Mouse (Mus musculus) mouse embryonic stem cell (cell line): ENCODE measurements around the gene Mmp25.

Experiments used
- in situ Hi-C, 2 experiments: fragments of 300-500 bp; cut with MboI; formaldehyde crosslinking; loops; 1 replicate in 1 of 2; 3 replicates in 1 of 2; pipeline ENCODE4 v1.14.3; 2019 to 2020; ENCODE audit warnings: low sequenced_read_pairs in 2 of 2, low pct_unique_long_range_greater_than_20kb in 1 of 2, mixed read lengths in 1 of 2; ENCODE audit not compliant: unreplicated experiment in 1 of 2

Gene Mmp25

DNA sequence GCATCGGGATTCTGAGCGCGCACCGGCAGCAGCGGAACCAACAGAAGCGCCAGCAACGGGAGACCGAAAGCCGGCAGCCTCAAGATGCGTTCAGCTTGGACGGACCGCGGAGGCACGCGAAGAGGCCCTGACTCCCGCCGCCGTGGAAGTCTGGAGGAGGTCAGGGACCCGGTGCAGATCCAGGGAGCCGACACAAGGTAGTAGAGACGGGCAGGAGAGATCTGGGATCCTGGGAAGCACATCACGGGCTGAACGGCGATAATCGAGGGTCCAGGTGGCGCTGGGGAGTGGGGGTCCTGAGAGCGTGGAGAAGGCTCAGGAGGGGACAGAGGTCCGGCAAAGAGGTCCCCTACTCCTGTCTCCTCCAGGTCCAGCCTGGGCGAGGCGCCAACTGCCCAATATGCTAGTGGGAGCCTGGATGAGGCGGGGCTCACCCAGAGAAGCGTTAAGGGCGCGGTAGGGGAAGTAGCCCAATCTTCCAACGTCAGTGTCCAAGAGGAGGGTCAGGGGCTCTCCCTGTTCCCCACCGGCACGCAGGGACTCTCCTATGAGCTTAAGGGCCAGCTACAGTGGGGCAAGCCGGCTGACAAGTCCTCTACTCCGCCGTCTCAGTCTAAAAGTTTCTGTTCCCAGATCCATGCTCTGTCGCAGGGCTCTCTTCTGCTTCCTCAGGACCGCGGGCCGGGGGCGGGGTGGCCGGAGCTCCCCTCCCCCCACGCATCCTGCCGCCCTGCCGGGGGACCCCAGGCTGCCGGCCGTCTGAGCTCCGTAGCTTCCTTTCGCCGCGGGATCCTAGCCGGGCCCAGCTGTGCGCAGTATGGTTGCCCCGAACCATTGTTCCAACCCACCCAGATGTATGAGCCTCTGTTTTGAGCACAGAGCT is at the start of gene Mmp25:
Mmp25 (minus strand) TSS at position 665 of the 883 bp plus-strand sequence.
- in situ Hi-C loops: no loop called here

DNA sequence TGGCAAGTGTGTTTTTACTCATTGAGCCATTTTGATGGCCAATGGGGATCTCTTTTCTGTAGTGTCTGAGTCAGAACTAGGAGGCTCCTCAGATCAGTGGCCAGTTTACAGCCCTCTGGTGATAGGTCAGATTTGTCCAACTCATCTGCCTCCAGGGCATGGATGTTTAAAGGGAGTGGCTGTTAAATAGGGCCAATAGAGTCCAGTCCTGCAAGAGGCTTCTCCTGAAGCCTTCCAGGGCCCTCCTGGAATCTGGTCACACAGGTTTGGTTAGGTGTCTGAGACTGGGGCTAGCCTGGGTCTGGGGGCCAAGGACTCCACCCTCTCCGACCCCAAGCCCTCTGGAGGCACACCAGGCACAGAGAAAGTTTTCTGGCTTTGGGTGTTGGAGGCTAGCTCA is 49.4 kb upstream of the Mmp25 start:
- in situ Hi-C loops: no loop called here

DNA sequence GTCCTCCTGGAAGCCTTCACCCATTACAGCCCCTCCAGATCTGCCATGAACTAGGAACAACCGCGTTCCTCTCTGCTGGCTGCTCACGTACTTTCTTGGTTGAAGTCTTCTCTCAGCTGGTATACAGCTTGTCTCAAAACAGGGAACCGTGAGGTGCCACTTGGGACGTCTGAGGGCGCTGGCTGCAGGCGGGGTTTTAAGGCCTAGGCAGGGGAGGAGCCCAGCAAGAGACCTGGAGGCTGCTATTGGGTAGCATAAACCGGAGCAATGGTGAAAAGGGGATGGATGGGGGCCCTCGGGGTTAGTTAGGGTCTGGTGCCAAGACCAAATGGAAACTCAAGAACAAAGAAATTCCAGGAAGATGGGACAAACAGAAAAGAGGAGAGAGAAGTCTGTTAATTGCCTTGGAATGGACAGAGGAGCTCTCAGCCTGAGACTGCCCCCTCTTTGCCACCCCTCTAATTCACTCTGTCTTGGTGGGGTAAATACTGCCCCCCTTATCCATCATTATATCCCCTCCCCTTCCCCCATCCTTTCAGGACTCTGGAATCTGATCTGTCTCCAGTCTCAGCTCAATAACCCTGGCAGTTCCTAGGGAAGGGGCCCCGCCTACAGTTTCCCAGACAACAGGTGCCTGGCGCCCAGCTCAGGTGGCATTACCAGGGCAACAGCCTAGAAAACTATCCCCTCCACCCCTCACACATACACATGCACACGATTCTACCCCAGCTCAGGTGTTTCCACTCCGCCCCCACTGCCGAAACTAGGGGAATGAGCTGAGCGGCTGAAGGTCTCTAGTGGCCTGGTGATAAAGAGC is 39.0 kb upstream of the Mmp25 start, which contains the start of gene Cldn9:
Cldn9 (minus strand) TSS at position 171 of the 817 bp plus-strand sequence.
- in situ Hi-C loops: no loop called here

DNA sequence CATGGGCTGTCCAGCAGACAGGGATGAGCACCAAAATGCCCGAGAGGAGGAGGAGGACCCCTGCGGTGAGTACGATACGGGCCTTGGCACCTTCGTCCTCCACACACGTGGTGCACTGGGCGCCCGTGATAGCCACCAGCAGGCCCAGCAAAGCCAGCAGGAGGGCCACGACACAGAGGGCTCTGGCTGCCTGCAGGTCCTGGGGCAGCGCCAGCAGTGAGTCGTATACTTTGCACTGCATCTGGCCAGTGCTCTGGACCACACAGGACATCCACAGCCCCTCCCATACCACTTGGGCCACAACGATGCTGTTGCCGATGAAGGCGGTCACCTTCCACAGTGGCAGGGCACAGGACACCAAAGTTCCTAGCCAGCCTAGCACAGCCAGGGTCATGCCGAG is 38.1 kb upstream of the Mmp25 start:
- in situ Hi-C loops: no loop called here

DNA sequence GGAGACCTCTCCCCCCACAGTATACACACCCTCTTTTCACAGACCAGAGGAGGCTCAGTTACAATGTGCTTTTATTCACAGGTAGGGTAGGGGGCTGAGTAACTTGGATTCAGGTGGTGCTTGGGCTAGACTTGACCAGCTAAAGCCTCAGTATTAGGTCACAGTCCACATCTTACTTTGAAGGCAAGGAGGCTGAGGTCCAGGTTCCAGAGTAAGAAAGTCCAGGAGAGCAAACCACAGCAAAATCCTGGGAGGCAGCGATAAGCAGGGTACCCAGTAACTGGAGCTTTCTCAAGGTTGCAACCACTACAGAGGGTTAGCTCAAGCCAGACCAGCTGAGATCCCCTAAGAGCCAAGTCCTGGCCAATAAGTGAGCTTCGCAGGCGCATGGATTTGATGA is 37.5 kb upstream of the Mmp25 start:
- in situ Hi-C loops: no loop called here

DNA sequence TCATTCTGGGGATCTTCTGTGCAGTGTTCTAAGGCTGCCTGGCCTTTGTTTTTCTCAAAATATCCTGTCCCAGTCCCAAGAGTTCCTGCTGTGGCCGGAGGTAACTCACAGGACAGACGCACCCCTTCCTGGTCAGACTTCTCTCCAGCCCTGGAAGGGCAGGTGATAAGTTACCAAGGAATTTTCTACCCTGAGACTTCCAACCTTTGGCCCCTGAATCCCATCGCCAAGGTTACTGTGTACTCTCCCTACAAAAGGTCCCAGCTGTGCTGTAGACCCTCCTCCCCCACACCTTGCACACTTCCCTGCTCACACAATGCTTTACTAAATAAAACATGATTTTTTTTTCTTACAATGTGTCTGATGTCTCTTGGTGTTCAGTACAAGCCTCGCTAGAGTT is 37.0 kb upstream of the Mmp25 start:
- in situ Hi-C loops: no loop called here

DNA sequence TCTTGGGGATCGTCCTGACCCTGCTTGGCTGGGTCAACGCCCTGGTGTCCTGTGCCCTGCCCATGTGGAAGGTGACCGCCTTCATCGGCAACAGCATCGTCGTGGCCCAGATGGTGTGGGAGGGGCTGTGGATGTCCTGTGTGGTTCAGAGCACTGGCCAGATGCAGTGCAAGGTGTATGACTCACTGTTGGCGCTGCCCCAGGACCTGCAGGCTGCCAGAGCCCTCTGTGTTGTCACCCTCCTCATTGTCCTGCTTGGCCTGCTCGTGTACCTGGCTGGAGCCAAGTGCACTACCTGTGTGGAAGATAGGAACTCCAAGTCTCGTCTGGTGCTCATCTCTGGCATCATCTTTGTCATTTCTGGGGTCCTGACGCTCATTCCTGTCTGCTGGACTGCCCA is 36.0 kb upstream of the Mmp25 start:
- in situ Hi-C loops: no loop called here

DNA sequence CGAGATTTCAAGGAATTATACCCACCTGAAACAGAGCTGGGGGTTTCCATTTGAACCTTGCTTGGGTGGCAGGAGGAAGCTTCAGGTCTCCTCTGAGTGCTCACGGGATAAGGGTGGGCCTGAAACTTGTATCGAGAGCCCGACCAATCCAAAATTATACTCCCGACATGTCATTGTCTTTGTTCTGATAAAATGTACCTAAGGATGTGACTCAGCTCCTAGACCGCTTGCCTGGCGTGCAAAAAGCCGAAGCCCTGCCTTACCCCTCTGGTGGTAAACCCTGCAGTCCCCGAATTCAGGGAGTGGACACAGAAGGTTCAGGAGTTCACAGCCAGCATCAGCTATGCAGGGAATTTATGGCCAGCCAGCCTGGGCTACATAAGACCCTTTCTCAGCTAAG is 35.3 kb upstream of the Mmp25 start:
- in situ Hi-C loops: no loop called here

DNA sequence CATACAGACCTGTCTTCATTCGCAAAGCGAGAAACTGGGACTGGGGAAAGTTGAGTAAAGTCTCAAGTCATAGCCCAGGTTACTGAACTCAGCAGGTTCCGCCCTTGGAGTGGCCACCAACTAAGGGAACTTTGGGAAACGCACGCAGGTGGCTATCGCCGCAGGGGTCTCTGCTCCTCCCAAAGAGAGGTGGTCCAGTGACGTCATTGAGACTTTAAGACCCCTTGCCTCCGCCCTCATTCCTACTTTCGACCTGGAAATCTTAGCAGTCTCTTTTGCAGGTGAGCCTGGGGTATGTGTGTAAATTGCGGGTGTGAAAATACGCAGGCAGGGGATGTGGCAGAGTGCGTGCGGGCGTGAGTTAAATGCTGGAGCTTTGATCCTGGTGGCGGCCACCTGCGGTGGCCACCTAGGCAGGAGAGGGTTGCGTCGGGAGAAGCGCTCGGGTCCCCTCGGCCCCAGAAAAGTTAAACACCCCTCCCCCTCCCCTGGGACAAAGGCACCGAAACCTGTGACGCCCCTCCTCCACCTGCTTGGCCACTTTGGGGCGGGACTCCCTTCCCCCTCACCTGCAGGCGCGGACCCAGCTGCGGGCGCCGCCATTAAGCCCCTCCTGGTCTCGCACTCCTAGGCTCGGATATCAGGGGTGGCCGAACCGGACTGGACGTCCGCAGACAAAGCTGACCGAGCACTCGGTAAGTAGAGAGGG is 34.2 kb upstream of the Mmp25 start, which contains the start of gene Cldn6:
Cldn6 (plus strand) TSS at position 123 of the 709 bp plus-strand sequence.
- in situ Hi-C loops: no loop called here

DNA sequence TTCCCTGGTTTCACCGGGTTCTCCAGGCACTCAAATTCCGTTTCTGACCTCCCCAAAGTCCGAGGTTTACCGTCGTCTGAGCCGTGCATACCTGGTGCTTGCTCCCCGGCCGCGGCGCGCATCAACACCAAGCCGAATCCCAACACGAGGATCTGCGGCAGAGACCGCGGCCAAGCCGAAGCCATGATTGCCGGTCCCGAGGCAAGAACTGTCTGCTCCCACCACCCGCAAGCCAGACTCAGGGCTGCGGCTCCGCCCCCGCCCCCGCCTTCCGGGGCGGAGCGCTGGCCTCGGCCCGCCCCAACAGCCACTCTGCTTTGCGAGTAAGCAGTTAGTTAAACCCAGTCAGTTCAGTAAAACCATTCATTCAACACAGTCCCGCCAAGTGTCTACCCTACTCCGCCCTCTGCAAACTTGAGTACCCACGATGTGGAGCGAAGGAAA is 32.2 kb upstream of the Mmp25 start, which contains the start of gene Tnfrsf12a:
Tnfrsf12a (minus strand) TSS at position 233 of the 444 bp plus-strand sequence.
- in situ Hi-C loops: no loop called here

DNA sequence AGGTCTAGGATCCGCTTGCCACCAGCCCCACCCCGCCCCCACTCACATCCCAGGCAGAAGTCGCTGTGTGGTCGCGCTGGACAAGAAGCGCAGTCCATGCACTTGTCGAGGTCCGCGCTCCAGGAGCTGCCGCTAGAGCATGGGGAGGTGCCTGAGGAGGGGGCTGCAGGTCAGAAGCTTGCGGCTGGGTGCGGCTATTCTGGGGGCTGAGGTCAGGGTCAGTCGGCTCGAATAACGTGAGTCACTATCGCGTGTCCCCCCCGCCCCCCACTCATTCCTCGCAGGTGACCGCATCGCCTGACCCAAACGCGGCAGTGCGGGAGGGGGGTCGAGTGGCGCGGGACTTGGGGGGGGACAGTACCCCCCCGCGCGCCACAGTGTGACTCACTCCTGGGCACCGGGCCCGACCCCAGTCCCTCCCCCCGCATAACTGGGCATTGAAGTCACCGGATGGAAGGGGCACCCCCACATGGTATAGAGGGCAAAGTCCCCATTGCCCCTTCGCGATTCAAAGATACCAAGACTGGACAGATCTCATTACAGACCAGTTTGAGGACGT is 31.5 kb upstream of the Mmp25 start:
- in situ Hi-C loops: no loop called here

DNA sequence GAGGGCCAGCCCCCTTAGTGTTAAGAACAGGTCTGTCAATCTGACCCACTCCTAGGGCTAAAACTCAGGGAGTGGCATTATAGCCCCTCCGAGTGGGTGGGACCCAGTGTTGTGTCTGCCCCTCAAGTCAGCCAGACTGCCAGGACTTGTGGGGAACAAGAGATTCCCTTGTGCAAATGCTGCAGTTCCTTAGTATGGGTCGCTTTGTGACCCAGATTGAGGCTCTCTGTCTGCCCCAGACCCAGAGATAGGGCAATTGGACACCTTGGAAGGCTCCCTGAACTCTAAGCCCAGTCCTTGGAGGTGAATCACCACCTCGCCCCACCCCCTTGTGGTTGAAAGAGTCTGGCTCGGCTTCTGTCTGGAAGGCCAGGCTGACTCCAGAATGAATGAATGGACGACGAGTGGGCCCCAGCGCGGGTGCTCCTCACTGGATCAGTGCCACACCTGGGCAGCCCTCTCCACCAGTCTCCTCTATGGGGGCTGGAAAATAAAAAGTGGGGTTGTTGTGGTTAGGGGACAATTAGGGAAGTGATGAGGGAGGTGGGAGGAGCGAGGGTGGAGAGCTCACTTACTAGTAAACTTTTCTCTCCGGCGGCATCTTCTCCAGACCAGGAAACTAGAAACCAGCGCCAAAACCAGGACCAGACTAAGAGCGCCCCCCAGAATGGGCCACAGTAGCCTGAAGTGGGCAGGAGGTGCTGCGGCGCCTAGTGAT is 30.6 kb upstream of the Mmp25 start:
- in situ Hi-C loops: no loop called here

DNA sequence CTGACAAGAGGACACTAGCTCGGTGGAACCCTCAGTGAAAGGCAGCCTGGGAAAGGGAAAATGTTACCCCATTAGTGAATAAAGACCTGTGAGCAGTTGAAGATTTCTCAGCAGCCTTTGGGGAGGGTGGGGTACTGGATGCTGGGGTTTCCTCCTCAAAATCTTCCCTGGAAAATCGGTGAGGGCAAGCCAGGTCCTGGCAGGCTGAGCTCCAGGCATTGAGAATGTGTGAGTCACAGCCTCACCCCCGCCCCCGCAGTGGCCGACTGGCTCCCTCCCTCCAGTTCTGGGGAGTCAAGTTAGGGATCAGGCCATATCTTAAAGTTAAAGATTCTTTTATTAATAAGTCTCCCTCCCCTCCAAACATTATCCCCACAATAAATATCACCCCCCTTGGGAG is 30.1 kb upstream of the Mmp25 start:
- in situ Hi-C loops: no loop called here

DNA sequence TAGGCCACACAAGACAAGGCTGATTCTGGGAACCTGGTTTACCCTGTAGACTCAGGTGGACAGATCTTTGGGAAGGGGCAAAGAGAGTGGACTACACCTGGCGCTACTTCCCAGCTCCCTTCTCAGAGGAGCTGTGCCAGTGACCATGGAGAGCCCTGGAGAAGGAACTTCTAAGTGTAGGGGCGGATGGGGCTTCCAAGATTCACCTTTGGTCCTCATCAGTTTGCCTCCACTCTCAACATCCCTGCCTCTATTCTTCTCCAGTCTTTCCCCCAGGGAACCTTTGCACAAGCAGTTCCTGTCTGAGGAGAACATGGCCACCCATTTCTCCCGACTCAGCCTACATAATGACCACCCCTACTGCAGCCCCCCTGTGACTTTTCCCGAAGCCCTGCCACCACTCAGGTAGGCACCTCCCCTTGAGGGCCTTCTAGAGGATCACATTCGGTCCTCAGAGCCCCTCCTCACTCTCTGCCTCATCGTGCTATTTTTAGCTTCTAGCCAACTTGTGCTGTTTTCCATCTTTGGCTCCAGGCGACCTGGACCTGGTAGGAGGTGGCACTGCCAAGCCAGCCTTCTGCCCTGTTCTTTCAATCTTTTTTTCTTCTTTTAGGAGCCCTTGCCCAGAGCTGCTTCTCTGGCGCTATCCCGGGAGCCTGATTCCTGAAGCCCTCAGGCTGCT is 29.3 kb upstream of the Mmp25 start:
- in situ Hi-C loops: loop anchor here in 1 of 2 experiments (5.0 kb wide), 1 partner anchor 33 kb away; no protein-coding TSS in a partner anchor

DNA sequence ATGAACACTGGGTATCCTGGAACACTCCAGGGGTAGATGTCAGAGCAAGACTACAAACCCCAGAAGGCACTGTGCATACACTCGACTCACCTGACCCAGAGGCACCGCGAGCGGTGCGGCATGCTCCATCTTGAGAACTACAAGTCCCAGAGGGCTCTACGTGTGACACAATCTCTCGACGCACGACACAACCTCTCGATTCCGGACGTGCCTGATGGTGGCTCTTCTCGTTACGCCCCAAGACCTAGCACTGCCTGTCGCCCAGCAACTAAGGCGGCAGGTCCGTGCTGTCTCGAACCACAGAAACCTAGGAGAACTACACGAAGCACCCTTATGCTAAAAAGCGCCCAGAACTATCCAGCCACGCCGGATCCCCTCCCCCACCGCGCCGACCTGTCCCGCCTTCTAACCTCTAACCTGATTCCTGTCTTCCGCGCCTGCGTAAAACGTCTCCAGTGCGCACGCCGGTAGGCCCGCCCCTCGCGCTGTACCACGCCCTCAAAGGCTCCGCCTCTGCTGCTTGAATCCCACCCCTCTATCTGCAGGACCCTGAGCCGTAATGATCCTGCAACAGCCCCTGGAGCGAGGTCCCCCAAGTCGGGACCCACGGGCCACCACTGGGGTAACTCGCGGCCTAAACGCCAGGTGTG is 28.5 kb upstream of the Mmp25 start, which contains the start of the genes Hcfc1r1 and Thoc6:
Hcfc1r1 (plus strand) TSS at position 173 of the 650 bp plus-strand sequence.
Thoc6 (minus strand) TSS at position 459 of the 650 bp plus-strand sequence.
- in situ Hi-C loops: loop anchor here in 1 of 2 experiments (5.0 kb wide), 1 partner anchor 34 kb away; no protein-coding TSS in a partner anchor

DNA sequence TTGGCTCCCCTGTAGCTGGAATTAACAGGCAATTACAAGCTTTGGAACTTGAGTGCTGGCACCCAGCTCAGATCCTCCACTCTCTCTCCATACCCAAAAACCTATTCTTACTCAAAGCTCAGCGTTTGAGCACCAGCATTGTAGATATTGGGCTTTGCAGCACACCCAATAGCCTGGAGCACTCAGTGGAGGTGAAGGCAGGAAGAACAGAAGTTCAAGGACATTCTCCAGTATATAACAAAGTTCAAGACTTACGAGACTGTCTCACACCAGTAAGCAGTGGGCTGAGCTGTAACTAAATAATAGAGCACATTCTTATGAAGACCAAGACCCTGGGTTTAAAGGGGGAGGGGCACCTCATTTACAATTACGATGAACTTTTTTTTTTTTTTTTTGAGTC is 27.7 kb upstream of the Mmp25 start:
- in situ Hi-C loops: loop anchor here in 1 of 2 experiments (5.0 kb wide), 1 partner anchor 35 kb away; no protein-coding TSS in a partner anchor
